Mouse (Mus musculus) right cerebral cortex, postnatal 25 days (tissue): ENCODE data around the gene Rusc1.
A peak's percentile ranks its signal among the peaks of the same experiment; 100 is the strongest.

Source experiments
- DNase-seq: peaks from one replicate; pipeline ENCODE4 v3.0.0; 2022

Rusc1 gene

GRCm38 (mm10) chr3:89093175-89093574 is at the start of gene Rusc1:
Rusc1 (minus strand) TSS chr3:89093311.
- peak; percentile 93 for DNase-seq

GRCm38 (mm10) chr3:89136365-89136764 is 43.3 kb upstream of the Rusc1 start:
- no peak for DNase-seq

- no peak for DNase-seq
These were observed 42.8 kb upstream of the Rusc1 start, which contains the start of gene Pklr for GRCm38 (mm10) chr3:89135958-89136357. Pklr (plus strand) TSS chr3:89136142.

- DNase-seq: no peak
These were observed 40.6 kb upstream of the Rusc1 start for GRCm38 (mm10) chr3:89133752-89134151.

- no peak for DNase-seq
These were observed 39.9 kb upstream of the Rusc1 start for GRCm38 (mm10) chr3:89133063-89133450.

- DNase-seq: peak; percentile 55
These were observed 39.4 kb upstream of the Rusc1 start for GRCm38 (mm10) chr3:89132285-89133062.

GRCm38 (mm10) chr3:89131816-89132215 is 38.7 kb upstream of the Rusc1 start:
- DNase-seq: peak; percentile 42

- DNase-seq: no peak
These were observed 36.8 kb upstream of the Rusc1 start for GRCm38 (mm10) chr3:89129908-89130307.

GRCm38 (mm10) chr3:89125981-89126380 is 32.9 kb upstream of the Rusc1 start:
- DNase-seq: no peak

GRCm38 (mm10) chr3:89124241-89124640 is 31.1 kb upstream of the Rusc1 start:
- no peak for DNase-seq

GRCm38 (mm10) chr3:89123313-89123712 is 30.2 kb upstream of the Rusc1 start:
- DNase-seq: no peak

GRCm38 (mm10) chr3:89115522-89115921 is 22.4 kb upstream of the Rusc1 start:
- DNase-seq: no peak

GRCm38 (mm10) chr3:89113058-89113457 is 19.9 kb upstream of the Rusc1 start:
- no peak for DNase-seq

GRCm38 (mm10) chr3:89108146-89108545 is 15.0 kb upstream of the Rusc1 start:
- no peak for DNase-seq

GRCm38 (mm10) chr3:89107545-89107944 is 14.4 kb upstream of the Rusc1 start:
- no peak for DNase-seq

GRCm38 (mm10) chr3:89106881-89107280 is 13.8 kb upstream of the Rusc1 start:
- DNase-seq: no peak

GRCm38 (mm10) chr3:89103291-89103595 is 10.1 kb upstream of the Rusc1 start:
- DNase-seq: no peak

- no peak for DNase-seq
These were observed 9.6 kb upstream of the Rusc1 start for GRCm38 (mm10) chr3:89102495-89103290.

GRCm38 (mm10) chr3:89101812-89102494 is 8.8 kb upstream of the Rusc1 start, which contains the start of gene Fdps:
Fdps (minus strand) TSS chr3:89101959.
- peak; percentile 94 for DNase-seq

- DNase-seq: no peak
These were observed 8.3 kb upstream of the Rusc1 start for GRCm38 (mm10) chr3:89101459-89101811.

- no peak for DNase-seq
These were observed 7.7 kb upstream of the Rusc1 start, which contains the start of gene Gm43738 for GRCm38 (mm10) chr3:89100811-89101210. Gm43738 (minus strand) TSS chr3:89101099.

- DNase-seq: no peak
These were observed 910 bp upstream of the Rusc1 start for GRCm38 (mm10) chr3:89094021-89094420.

GRCm38 (mm10) chr3:89092509-89093090 is 511 bp downstream of the Rusc1 start:
- DNase-seq: no peak
